Mouse (Mus musculus): Measurements from ENCODE around the gene Nradd.

Nradd gene

DNA sequence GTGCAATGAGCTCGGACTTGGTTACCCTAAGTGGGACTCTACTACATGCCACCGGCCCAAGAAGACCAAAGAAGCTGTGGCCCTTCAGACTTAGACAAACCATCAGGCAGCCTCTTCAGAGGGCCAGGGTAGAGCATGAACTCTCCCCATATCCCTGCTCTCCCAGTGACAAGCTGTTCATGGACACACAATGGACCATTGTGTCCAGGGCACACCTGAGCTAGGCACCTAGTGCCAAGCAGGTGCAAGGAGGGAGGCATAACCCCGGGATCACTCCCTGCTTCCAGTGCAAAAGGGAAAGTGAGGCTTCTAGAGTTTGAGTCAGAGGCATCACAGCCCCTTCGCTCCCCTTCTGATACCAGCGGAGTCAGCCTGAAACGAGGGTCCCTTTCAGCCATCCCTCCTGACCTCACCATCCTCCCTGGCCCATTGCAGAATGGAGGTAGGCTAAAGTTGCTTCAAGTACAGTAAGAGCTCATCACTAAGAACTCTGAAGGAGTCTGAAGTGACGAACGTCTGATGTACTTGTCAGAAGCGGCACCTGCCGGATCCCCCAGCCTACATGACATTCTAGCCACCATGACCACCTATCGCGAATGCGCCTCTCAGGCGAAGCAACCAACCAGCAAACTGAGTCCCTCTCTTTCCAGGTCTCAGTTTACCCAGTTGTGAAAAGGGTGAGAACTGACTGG is 28.9 kb upstream of the Nradd start:
- DNase-seq (ENCODE audit: low read depth, low spot score) = no peak

GRCm38 (mm10) chr9:110651931-110652722 is 27.9 kb upstream of the Nradd start:
- DNase-seq (ENCODE audit: low read depth, low spot score) = no peak

DNA sequence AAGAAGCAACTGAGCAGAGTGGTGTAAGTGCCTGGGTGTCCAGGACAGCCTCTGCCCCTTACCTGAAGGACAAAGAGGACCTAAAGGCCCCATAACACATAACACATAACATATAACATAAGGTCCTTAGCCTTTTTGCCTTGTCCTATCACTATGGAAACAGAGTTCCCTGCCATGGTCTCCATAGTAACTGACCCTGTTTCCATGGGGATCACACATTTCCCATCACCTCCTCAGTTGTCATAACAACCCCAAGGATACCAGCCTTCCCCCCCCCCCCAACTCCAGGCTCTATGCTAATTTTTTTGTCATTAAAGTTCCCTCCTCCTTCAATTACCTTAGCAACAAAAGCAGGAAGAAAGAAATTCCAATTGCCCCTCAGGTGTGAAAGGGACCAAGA is 25.5 kb upstream of the Nradd start:
- DNase-seq (ENCODE audit: low read depth, low spot score) = no peak

- no peak for DNase-seq (ENCODE audit: low read depth, low spot score)
These were observed 21.0 kb upstream of the Nradd start for GRCm38 (mm10) chr9:110645219-110645618.

- DNase-seq (ENCODE audit: low read depth, low spot score) = no peak
These were observed 20.0 kb upstream of the Nradd start for GRCm38 (mm10) chr9:110644295-110644694.

- DNase-seq (ENCODE audit: low read depth, low spot score) = no peak
These were observed 19.5 kb upstream of the Nradd start for GRCm38 (mm10) chr9:110643787-110644186.

DNA sequence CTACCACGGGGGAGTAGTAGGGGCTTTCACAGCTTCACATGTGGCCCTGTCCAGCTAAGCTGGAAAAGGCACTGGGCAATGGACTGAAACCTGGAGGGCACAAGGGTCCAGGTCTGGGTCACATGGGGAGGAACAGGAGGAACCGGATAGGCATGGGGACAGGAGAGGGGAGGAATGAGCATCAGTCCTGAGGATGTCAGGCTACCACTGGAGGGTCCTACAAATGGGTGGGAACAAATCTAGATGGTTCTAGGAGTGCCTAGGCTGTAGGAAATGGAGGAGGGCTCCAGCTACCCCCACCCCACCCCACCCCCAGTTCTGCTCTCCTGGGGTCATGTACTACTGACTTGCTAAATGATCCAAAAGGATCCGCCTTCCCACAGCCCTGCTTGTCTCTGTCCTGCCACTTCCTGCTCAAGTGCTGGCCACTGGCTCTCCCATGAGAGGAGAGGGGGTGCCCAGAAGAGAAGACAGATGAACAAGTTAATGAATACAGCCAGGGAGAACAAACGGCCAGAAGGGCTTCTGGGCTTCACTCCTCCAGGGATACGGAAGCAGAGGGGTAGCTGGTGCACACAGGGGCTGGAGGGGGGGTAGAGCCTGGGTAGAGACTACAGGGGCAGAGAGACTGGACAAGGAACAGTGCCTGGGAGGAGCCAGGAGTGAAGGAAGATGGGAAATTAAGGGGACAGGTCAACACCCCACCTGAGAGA is 18.7 kb upstream of the Nradd start:
- DNase-seq (ENCODE audit: low read depth, low spot score) = no peak

DNA sequence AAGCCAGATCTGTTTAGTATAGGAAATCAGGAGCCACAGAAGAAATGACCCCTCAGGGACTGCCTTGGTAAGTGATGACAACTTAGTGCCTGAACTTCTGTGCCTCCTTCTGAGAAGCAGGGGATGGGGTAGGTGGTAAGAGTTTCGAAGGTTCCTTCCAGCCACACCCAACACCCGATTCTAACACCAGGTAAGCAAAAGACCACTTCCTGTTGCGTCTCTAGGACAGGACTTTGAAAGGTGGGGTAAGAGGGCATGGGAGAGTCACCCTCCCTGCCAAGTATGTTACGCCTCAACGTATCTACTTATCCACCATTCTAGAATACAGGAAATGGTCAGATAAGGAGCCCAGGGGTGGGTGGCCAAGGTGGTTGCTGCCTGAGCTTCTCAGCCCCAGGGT is 16.8 kb upstream of the Nradd start:
- DNase-seq (ENCODE audit: low read depth, low spot score) = no peak

GRCm38 (mm10) chr9:110638611-110639021 is 14.4 kb upstream of the Nradd start:
- no peak for DNase-seq (ENCODE audit: low read depth, low spot score)

DNA sequence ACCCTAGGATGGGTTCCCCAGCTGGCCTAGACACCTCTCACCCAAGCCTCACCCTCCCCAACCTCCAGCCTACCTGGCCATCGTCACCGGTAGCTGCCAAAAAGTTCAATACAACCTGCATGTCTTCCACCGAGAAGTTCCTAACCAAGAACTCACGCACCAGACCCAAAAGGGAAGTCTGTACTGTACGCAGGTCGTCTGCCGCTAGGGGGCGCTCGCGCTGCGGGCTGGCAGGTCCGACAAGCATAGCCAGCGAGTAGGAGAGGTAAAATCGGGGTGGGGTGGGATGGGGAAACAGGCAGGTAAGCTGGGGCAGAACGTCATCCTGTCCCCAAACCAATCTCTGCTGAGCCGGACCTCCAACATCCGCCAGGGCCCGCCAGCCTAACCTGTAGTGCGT is 11.0 kb upstream of the Nradd start:
- peak; percentile 57 for DNase-seq (ENCODE audit: low read depth, low spot score)

GRCm38 (mm10) chr9:110633882-110634281 is 9.6 kb upstream of the Nradd start:
- no peak for DNase-seq (ENCODE audit: low read depth, low spot score)

- no peak for DNase-seq (ENCODE audit: low read depth, low spot score)
These were observed 8.4 kb upstream of the Nradd start for GRCm38 (mm10) chr9:110632671-110633070.

DNA sequence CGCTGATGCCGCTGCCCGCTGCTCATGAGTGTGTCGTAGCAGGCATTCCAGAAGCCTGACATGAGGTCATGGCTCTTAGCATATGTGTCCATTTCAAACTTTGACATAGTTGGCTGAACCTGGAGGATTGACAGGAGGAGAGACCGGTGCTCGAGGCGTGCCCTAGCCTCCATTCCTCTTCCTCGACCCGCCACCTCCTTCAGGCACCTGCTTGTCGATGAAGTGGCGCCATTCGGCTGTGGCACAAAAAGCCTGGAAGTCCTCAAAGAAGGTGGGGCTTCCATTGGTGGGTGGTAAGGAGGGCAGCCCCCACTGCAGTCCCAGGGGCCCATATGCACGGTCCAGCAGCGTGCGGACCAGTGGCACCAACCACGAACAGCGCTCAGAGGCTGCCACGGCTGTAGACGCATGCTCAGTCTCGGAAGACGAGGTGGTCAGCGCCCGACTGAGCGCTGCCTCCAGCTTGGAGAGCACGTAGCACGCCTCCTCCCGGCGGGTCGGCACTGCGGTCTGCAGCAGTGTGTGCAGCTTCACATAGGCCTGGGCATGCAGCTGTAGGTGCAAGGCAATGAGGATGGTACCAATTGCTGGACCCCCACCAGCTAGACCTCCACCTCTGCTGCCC is 7.5 kb upstream of the Nradd start:
- DNase-seq (ENCODE audit: low read depth, low spot score) = no peak

DNA sequence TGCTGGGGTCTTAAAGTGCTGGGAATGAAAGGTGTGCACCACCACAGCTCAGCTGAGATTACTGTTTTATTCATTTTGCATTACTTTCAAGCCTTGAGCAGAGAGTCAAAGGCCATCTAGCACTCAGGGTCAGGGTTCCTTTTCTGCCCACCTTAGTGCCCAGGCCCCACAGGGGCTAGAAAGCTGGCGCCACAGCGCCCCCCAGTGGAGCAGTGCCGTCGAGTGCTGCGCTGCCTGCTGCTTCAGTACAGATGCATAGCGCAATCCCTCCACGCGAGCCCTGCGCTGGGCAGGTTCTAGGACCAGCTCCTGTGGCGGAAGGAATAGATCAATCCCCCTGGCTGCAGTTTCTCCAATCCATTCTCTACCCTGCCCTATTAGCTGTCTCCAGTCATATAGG is 6.9 kb upstream of the Nradd start:
- DNase-seq (ENCODE audit: low read depth, low spot score) = no peak

GRCm38 (mm10) chr9:110630171-110630570 is 5.9 kb upstream of the Nradd start:
- DNase-seq (ENCODE audit: low read depth, low spot score) = no peak

DNA sequence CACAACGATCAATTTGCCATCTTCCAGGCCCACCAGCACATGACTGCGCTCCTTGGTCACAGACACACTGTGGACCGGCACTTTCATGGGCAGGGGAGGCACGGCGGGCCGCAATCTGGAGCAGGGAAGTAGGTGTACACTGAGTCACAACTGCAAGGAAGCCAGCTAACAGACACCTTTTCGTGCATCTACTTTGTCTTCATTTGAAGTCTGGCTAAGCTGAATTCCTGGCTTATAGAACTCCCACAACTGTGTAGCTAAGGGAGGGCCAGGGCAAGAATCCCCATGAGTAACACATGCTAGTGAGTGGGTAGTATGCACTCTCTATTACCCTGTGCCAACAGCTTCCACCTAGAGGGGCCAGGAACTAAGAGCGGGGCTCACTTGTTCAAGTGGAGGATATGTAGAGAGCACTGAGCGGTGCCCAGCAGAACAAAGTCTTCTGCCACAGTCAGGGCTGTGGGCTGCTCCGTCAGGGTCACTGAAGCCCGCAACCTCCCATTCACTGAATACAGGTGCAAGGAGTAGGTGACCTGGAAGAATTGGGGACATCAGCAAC is 1.2 kb upstream of the Nradd start:
- DNase-seq (ENCODE audit: low read depth, low spot score) = no peak

- no peak for DNase-seq (ENCODE audit: low read depth, low spot score)
These were observed 646 bp downstream of the Nradd start for GRCm38 (mm10) chr9:110623416-110624195.

- no peak for DNase-seq (ENCODE audit: low read depth, low spot score)
These were observed 1.5 kb downstream of the Nradd start for GRCm38 (mm10) chr9:110622621-110623219.

GRCm38 (mm10) chr9:110620685-110621084 is 3.6 kb downstream of the Nradd start:
- DNase-seq (ENCODE audit: low read depth, low spot score) = no peak

GRCm38 (mm10) chr9:110620180-110620579 is 4.1 kb downstream of the Nradd start:
- no peak for DNase-seq (ENCODE audit: low read depth, low spot score)

- no peak for DNase-seq (ENCODE audit: low read depth, low spot score)
These were observed 7.2 kb downstream of the Nradd start for GRCm38 (mm10) chr9:110617081-110617480.

All from c-Kit-negative CD71-positive TER-119-positive erythroid progenitor cells, embryonic 14.5 days (primary cell).